Comparison of ENCODE assay signal across 8 mouse cellular contexts in the genomic region with DNA sequence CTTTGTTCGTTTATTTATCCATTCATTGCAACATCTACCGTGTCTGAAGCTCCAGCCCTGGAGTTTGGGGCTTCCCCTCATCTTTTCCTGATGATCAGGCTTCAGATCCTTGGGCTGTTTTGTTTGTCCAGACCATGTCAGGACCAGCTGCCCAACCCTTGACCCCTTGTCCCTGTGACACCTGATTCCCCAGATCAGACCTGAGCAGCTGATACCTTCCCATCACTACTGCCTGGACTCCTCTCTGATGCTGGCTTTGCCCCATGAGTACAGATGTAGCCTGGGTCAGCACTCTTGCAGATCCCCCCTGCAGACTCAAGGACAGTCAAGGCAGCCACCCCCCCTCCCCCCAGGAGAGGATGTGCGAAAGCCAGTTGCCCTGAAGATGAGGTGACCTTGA. TPM values are rescaled to one million over a fixed set of nuclear protein-coding genes. Genes with fewer than 3 reads are reported as not detected.
DNase-seq lines count a peak whose midpoint lies in the region; ATAC-seq and TF ChIP-seq lines count a peak whose summit lies in the region.

No protein-coding gene starts in this region.

- H3K36me3 ChIP-seq in kidney, embryonic 15.5 days = peaks cover 23% of the 10 kb centered on the region
- peaks cover 43% of the 10 kb centered on the region for H3K36me3 ChIP-seq in embryonic facial prominence, embryonic 13.5 days
- no peaks in the 10 kb centered on the region for H3K36me3 ChIP-seq in intestine, embryonic 15.5 days
- H3K36me3 ChIP-seq in midbrain, postnatal 0 days (ENCODE audit: insufficient read depth, low read length) = peaks cover 10% of the 10 kb centered on the region; the same call in 1 of the 2 replicates

- H3K9ac ChIP-seq in kidney, embryonic 15.5 days = peak overlapping the region; percentile 97
- H3K9ac ChIP-seq in embryonic facial prominence, embryonic 13.5 days = peak overlapping the region; percentile 99
- peak overlapping the region; percentile 85; the same call in 1 of the 2 replicates for H3K9ac ChIP-seq in intestine, embryonic 15.5 days
- H3K9ac ChIP-seq in midbrain, postnatal 0 days (replicated peaks; ENCODE audit: low read length, poor library complexity, severe bottlenecking) = peak overlapping the region; percentile 100

- H3K27ac ChIP-seq in kidney, embryonic 15.5 days = no peak overlapping the region
- H3K27ac ChIP-seq in embryonic facial prominence, embryonic 13.5 days = no peak overlapping the region
- H3K27ac ChIP-seq in intestine, embryonic 15.5 days = no peak overlapping the region
- H3K27ac ChIP-seq in midbrain, postnatal 0 days (ENCODE audit: low read depth, low read length) = peak overlapping the region; percentile 98

- no peaks in the 10 kb centered on the region for H3K9me3 ChIP-seq in kidney, embryonic 15.5 days (replicated peaks)
- H3K9me3 ChIP-seq in embryonic facial prominence, embryonic 13.5 days = no peaks in the 10 kb centered on the region
- no peaks in the 10 kb centered on the region for H3K9me3 ChIP-seq in intestine, embryonic 15.5 days
- no peaks in the 10 kb centered on the region for H3K9me3 ChIP-seq in midbrain, postnatal 0 days (ENCODE audit: low read length)

- peak overlapping the region; percentile 98 for H3K4me2 ChIP-seq in kidney, embryonic 15.5 days
- peak overlapping the region; percentile 78 for H3K4me2 ChIP-seq in embryonic facial prominence, embryonic 13.5 days
- peak overlapping the region; percentile 97 for H3K4me2 ChIP-seq in intestine, embryonic 15.5 days (replicated peaks)
- H3K4me2 ChIP-seq in midbrain, postnatal 0 days (ENCODE audit: low read depth, low read length, poor library complexity, severe bottlenecking) = peak overlapping the region; percentile 99

- no peak for TF ChIP-seq CTCF in midbrain, postnatal 0 days (IDR thresholded peaks at IDR 0.05)

- H3K4me1 ChIP-seq in kidney, embryonic 15.5 days = peaks cover 65% of the 10 kb centered on the region
- H3K4me1 ChIP-seq in embryonic facial prominence, embryonic 13.5 days = peaks cover 52% of the 10 kb centered on the region
- peaks cover 23% of the 10 kb centered on the region for H3K4me1 ChIP-seq in intestine, embryonic 15.5 days (replicated peaks)
- peaks cover 43% of the 10 kb centered on the region for H3K4me1 ChIP-seq in midbrain, postnatal 0 days (ENCODE audit: insufficient read depth, low read length)

- no peak for DNase-seq in kidney, adult 18-20 months
- no peak for DNase-seq in midbrain, postnatal 0 days (ENCODE audit: low spot score)
- no peak for DNase-seq in adrenal gland, postnatal 36 days

- H3K4me3 ChIP-seq in kidney, embryonic 15.5 days (replicated peaks) = peak overlapping the region; percentile 97
- peak overlapping the region; percentile 98 for H3K4me3 ChIP-seq in embryonic facial prominence, embryonic 13.5 days
- peak overlapping the region; percentile 73 for H3K4me3 ChIP-seq in intestine, embryonic 15.5 days (replicated peaks)
- peak overlapping the region; percentile 97 for H3K4me3 ChIP-seq in midbrain, postnatal 0 days (ENCODE audit: low read depth, low read length)

- H3K27me3 ChIP-seq in kidney, embryonic 15.5 days = no peaks in the 10 kb centered on the region
- H3K27me3 ChIP-seq in embryonic facial prominence, embryonic 13.5 days = no peaks in the 10 kb centered on the region
- H3K27me3 ChIP-seq in intestine, embryonic 15.5 days (replicated peaks) = no peaks in the 10 kb centered on the region
- H3K27me3 ChIP-seq in midbrain, postnatal 0 days (ENCODE audit: insufficient read depth, low read length) = no peaks in the 10 kb centered on the region

- ATAC-seq in kidney, embryonic 15.5 days (replicated peaks; ENCODE audit: low FRiP score) = no peak
- no peak for ATAC-seq in embryonic facial prominence, embryonic 13.5 days (ENCODE audit: insufficient number of reproducible peaks, insufficient read depth, low FRiP score, low TSS enrichment, low read depth)
- no peak for ATAC-seq in intestine, embryonic 15.5 days
- ATAC-seq in midbrain, postnatal 0 days (ENCODE audit: low FRiP score) = no peak
- no peak for ATAC-seq in CD4-positive, CD25-positive, alpha-beta regulatory T cell, adult 4 months
- ATAC-seq in erythroid progenitor cell, adult 5-6 weeks (replicated peaks; ENCODE audit: low FRiP score, poor library complexity, severe bottlenecking) = no peak

- 17% methylated on average over 3 of the region's 3 CpGs for WGBS in kidney, embryonic 15.5 days
- 3% methylated on average over 3 of the region's 3 CpGs for WGBS in embryonic facial prominence, embryonic 13.5 days
- WGBS in intestine, embryonic 15.5 days = 16% methylated on average over 3 of the region's 3 CpGs
- 9% methylated on average over 3 of the region's 3 CpGs for WGBS in midbrain, postnatal 0 days

RNA-seq across cellular contexts. Expression of gene Sbk1, which starts 1.7 kb away (rescaled TPM):
- 31.5 and 33.1 TPM in 2 replicates for polyA plus RNA-seq in kidney, embryonic 15.5 days (2015; fragmentation: Nextera tagmentation; extraction: Ambion mirVana)
- 54.3 and 58.9 TPM in 2 replicates for polyA plus RNA-seq in embryonic facial prominence, embryonic 13.5 days (2015; fragmentation: Nextera tagmentation; extraction: Ambion mirVana)
- 16.9 and 17.7 TPM in 2 replicates for polyA plus RNA-seq in intestine, embryonic 15.5 days (2015; fragmentation: Nextera tagmentation; extraction: Ambion mirVana)
- total RNA-seq in midbrain, postnatal 0 days (2014; rRNA removed) = 535 and 557 TPM in 2 replicates
- 183 and 184 TPM in 2 replicates for polyA plus RNA-seq in midbrain, postnatal 0 days (2015; fragmentation: Nextera tagmentation; extraction: Ambion mirVana)
- 10 to 100 TPM; 23.3 to 88.8 TPM for total RNA-seq in adrenal gland, postnatal 36 days (2021)
- polyA plus RNA-seq in CD4-positive, CD25-positive, alpha-beta regulatory T cell, adult 4 months (2017; shearing (Covaris generic)) = 1 to 10 TPM; 2.7 to 5.0 TPM
- total RNA-seq in erythroid progenitor cell, adult 5-6 weeks (2015; ENCODE audit: low replicate concordance) = 2.5 and 5.0 TPM in 2 replicates
- 3.4 and 4.0 TPM in 2 replicates for total RNA-seq in erythroid progenitor cell, adult 5-6 weeks (2017; ENCODE audit: low replicate concordance)
